Mouse (Mus musculus): ENCODE measurements around the gene Spats1.
"Not testable (repeated sequence)": the region's sequence is repeated elsewhere in the genome, so short reads cannot be mapped to it uniquely, and the experiment has no call there.

Spats1 gene

GRCm38 (mm10) chr17:45488321-45489254 lies 13.4 kb upstream of the Spats1 start:
- no peak for DNase-seq

DNA sequence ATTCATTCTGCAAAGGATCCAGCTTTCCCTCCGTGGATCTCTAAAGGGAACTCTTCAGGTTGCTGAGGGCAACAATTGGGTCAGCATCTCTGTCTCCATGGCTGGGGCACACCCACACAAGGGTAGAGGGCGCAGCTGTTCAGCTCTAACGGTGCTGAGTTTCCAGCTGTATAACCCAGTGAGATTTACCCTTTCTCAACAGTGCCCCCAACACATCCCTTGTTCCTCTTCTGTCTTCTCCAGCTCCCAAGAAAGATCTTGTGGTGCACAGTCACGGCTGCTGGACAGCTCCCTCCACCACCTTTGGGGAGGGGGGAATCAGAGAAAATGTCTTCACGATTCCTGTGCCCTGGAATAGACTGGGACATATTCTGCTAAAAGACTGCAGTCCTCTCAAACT lies 12.0 kb upstream of the Spats1 start:
- DNase-seq = no peak

DNA sequence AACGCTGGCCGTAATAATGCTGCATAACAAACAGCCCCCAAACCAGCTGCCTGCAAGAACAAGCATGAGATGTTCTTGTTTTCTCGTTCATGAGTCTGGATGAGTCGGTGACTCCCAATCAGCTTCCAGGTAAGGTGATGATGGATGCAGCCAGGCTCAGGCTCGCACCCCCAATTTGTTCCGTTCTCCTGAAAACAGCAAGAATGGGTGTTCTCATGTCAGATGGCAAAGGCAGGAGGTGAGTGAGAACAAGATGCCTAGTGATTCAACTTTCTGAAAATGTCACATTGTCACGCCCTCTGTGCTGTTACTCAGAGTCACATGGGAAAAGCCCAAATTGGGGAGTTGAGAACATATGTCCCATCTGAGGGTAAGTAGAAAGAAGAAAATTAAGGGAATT lies 10.4 kb upstream of the Spats1 start:
- DNase-seq = no peak

DNA sequence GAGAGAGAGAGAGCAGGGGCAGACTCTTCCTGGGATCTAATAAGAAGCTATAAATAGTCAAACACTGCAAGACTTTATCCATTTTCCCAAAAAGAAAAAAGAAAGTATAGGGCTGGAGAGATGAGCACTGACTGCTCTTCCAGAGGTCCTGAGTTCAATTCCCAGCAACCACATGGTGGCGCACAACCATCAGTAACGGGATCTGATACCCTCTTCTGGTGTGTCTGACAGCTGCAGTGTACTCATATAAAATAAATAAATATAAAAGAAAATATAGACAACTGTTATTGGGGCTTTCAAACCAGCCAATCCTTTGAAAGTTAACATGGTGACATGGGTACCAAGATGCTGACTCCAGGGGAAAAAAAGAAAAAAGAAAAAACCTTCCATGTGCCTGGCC lies 5.2 kb upstream of the Spats1 start:
- no peak for DNase-seq

DNA sequence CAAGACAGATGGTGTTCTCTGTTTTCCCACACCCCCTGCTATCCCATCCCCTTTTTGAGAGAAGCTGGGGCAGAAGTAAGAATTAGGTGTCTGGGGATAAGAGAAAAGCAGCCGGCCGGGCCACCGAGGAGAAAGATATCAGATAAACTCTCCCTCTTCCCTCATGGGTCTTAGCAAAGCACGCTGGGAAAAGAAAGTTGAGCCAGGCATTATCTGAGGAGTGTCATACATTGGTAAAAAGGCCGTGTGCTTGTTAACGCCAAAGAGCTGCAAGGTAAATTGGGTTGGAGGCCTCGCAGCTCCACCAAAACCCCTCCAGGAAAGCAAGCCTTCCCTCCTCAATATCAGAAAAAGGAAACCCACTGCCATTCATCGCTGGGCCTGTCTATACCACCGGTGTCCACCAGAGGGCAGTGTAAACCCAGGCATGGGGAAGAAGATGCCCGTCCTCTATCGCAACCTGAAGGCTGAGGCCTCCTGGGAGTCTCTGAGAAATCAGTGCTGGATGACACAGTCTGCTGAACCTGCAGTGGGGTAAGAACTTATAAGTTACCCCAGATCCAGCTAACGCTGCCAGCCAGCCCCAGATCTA lies 3.1 kb upstream of the Spats1 start:
- DNase-seq = peak; percentile 64 to 84

DNA sequence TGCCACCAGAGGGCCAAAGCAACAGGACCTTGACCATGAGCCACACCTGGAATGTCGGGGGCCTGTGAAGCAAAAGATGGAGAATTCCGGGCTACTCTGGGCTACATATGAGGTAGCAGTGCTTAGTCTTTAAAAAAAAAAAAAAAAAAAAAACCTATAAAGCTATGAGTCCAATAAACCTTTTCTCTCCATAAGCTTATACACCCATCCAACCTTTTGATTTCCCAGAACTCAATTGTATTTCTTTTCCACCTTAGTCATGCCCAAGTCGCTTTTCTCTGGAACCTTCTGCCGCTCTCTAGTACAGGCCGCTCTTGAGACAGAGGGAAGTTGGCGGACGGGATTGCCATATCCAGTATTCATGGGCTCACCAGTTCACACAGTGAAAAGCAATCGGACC lies 1.1 kb downstream of the Spats1 start:
- DNase-seq = no peak

DNA sequence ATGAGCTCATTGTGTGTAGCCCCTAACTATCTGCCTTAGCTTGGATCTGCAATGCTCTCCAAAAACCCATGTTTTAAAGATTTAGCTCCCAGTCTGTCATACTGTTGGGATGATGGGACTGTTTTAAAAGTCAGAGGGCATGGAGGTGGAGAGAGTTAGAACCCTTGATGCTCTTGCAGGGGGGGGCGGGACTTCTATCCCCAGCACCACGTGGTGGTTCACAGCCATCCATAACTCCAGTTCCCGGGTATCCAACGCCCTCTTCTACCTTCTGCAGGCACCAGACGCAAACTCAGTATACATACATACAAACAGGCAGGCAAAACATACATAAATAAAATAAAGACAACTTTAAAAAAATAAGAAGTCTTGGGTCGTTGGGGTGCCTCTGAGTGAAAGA lies 1.5 kb downstream of the Spats1 start:
- DNase-seq = no peak

GRCm38 (mm10) chr17:45470726-45471125 lies 4.5 kb downstream of the Spats1 start:
- no peak for DNase-seq

GRCm38 (mm10) chr17:45468302-45468701 lies 6.9 kb downstream of the Spats1 start:
- no peak for DNase-seq

GRCm38 (mm10) chr17:45466701-45467100 lies 8.5 kb downstream of the Spats1 start:
- no peak for DNase-seq

GRCm38 (mm10) chr17:45464255-45464654 lies 11.0 kb downstream of the Spats1 start:
- no peak for DNase-seq

DNA sequence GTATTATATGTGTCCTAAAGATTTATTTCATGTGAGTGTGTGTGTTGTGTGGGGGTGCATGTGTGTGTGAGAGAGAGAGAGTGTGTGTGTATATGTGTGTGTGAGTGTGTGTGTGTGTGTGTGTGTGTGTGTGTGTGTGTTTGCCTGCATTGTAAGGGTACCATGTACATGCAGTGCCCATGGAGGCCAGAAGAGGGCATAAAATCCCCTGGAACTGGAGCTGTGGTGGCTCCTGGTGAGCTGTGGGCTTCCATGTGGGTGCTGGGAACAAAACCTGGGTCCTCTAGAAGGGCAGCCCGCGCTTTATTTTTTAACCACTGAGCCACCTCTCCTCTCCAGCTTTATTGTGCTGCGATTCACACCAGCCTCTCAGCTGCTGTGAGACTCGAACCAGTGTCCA lies 12.7 kb downstream of the Spats1 start:
- DNase-seq = no peak

DNA sequence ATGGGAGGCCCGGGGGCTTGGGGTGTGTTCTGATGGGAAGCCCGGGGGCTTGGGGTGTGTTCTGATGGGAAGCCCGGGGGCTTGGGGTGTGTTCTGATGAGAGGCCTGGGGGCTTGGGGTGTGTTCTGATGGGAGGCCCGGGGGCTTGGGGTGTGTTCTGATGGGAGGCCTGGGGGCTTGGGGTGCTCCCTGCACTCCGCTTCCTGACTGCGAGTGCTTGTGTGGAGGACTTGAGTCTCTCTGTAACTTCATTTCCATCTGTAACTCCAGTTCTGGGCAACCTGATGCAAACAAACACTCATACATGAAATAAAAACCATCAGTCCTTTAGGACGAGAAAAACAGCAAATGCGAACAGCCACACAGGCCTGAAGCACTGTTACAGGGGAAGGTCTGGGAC lies 16.2 kb downstream of the Spats1 start:
- DNase-seq = no peak

DNA sequence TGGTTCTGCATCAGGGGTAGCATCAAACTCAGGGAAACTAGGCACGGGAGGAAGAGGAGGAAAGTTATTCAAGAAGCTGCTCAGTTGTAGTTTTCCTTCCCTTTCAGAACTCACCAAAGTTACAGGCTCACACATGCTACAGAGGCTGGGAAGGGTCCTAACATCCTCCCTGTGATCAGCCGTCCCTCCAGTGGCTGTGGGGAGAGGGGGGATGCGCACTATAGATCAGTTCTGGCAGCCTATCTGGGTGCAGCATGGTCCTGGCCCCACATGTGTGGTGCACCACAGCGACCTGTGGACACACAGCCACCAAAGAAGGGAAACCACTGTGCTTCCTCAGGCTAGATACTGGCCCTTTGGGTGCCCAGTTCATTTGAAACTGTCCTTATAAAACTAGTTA lies 16.7 kb downstream of the Spats1 start:
- no peak for DNase-seq

DNA sequence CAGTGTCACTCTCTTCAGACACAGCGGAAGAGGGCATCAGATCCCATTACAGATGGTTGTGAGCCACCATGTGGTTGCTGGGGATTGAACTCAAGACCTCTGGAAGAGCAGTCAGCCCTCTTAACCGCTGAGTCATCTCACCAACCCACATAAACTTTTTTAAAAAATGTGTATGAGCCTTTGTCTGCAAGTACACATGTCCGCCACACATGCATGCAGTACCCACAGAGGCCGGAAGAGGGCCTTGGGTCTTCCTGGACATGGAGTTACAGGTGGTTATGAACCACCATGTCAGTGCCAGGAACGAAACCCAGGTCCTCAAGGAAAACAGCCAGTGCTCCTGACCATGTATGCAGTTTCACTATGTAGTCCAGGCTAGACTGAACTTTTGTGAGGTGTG lies 17.7 kb downstream of the Spats1 start:
- no peak for DNase-seq

- DNase-seq = no peak
These were observed 18.7 kb downstream of the Spats1 start for GRCm38 (mm10) chr17:45456260-45457152.

DNA sequence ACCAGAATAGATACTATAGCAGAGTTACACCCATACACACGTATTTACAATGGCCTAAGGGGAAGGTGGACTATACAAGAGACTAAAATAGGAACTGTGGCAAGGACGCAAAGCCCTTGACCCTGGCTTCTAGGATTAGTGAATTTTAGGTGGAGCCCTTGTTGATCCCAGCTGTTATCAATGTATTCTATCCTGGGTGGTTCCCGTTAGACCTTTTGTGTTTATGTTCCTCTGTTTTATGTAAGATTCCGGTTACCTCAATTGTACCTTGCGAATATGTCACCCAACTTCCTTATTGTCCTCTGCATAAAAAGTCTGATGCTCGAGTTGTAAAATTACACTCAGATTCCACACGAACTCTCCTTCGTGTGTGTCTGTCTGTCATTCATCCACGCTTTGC lies 19.4 kb downstream of the Spats1 start:
- DNase-seq = not testable (repeated sequence)

- no peak for DNase-seq
These were observed 20.4 kb downstream of the Spats1 start for GRCm38 (mm10) chr17:45454794-45455193.

GRCm38 (mm10) chr17:45452271-45452670 lies 22.9 kb downstream of the Spats1 start:
- DNase-seq = no peak

GRCm38 (mm10) chr17:45450153-45450552 lies 25.1 kb downstream of the Spats1 start:
- no peak for DNase-seq

DNA sequence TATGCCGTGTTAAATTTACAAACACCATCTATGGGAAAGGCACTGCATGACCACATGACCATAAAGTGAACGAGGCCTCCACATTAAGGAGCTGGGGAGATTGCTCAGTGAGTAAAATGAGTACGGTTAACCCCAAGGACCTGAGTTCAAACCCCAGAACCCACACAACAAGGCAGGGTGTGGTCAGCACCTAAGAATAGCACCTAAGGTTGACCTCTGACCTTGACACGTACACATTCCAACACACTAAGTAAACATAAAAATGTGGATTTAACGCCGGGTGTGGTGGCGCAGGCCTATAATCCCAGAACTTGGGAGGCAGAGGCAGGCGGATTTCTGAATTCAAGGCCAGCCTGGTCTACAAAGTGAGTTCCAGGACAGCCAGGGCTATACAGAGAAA lies 25.6 kb downstream of the Spats1 start:
- DNase-seq = no peak

GRCm38 (mm10) chr17:45447063-45447462 lies 28.2 kb downstream of the Spats1 start:
- no peak for DNase-seq

- no peak for DNase-seq
These were observed 29.3 kb downstream of the Spats1 start for GRCm38 (mm10) chr17:45445923-45446322.

DNA sequence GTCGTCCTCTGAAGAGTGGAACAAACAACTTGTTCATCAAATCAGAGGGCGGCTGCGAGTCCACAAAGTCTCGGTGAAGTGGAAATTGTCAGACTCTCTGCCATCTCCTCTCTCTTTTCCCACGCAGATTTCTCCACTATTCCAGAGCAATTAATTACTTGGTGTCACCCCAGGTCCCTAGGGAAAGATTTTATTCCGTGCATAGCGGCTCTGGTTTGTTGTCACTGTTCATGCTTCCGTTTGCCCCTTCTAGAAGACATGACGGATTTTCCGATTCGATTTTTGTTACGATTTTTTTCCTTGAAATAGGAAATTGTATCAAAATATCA lies 41.0 kb downstream of the Spats1 start:
- no peak for DNase-seq
